Mouse (Mus musculus): ENCODE measurements around the gene Chmp1a. TPM values are rescaled to one million over a fixed set of nuclear protein-coding genes. Genes with fewer than 3 reads are reported as not detected.
"Not testable (repeated sequence)": the region's sequence is repeated elsewhere in the genome, so short reads cannot be mapped to it uniquely, and the experiment has no call there.

Chmp1a gene
- polyA plus RNA-seq, 1 experiment from 2014 or later: 35.0 TPM

GRCm38 (mm10) chr8:123242107-123242923 is 29.8 kb upstream of the Chmp1a start:
- H3K27ac ChIP-seq: no peak overlapping the region
- WGBS (ENCODE audit: missing documents): 98% methylated on average over 7 of the region's 7 CpGs
- H3K36me3 ChIP-seq (ENCODE audit: inconsistent target): peaks cover 54% of the 10 kb centered on the region
- no peak overlapping the region for H3K4me3 ChIP-seq (ENCODE audit: inconsistent target)
- no peaks in the 10 kb centered on the region for H3K79me2 ChIP-seq (ENCODE audit: inconsistent target)

GRCm38 (mm10) chr8:123239398-123239797 is 26.8 kb upstream of the Chmp1a start:
- no peak overlapping the region for H3K4me3 ChIP-seq (ENCODE audit: inconsistent target)
- 94% methylated on average over 10 of the region's 10 CpGs for WGBS (ENCODE audit: missing documents)
- peaks cover 26% of the 10 kb centered on the region; the same call in 1 of the 2 replicates for H3K36me3 ChIP-seq (ENCODE audit: inconsistent target)
- H3K79me2 ChIP-seq (ENCODE audit: inconsistent target): no peaks in the 10 kb centered on the region
- no peak overlapping the region for H3K27ac ChIP-seq

- Histone ChIP-seq H3K27ac (no peak within 1 kb of the TSS; the same call in 1 of the 2 replicates), H3K4me3 (ENCODE audit: inconsistent target) (peak within 1 kb of the TSS; percentile 88), H3K79me2 (ENCODE audit: inconsistent target) (no peaks in the 10 kb centered on the region), H3K36me3 (ENCODE audit: inconsistent target) (no peaks in the 10 kb centered on the region)
- 4% methylated on average over 56 of the region's 57 CpGs for WGBS (ENCODE audit: missing documents)
Observed at GRCm38 (mm10) chr8:123235520-123236497, 23.2 kb upstream of the Chmp1a start, which contains the start of gene Spata2l. Gene Spata2l, minus strand, starts transcription at chr8:123236233.

GRCm38 (mm10) chr8:123234918-123235519 is 22.5 kb upstream of the Chmp1a start:
- 46% methylated on average over 11 of the region's 13 CpGs for WGBS (ENCODE audit: missing documents)
- Histone ChIP-seq H3K4me3 (ENCODE audit: inconsistent target) (no peak overlapping the region), H3K79me2 (ENCODE audit: inconsistent target) (no peaks in the 10 kb centered on the region), H3K27ac (no peak overlapping the region), H3K36me3 (ENCODE audit: inconsistent target) (no peaks in the 10 kb centered on the region)

- Histone ChIP-seq H3K79me2 (ENCODE audit: inconsistent target) (no peaks in the 10 kb centered on the region), H3K27ac (no peak overlapping the region), H3K4me3 (ENCODE audit: inconsistent target) (no peak overlapping the region), H3K36me3 (ENCODE audit: inconsistent target) (no peaks in the 10 kb centered on the region)
- WGBS (ENCODE audit: missing documents): 95% methylated on average over 10 of the region's 11 CpGs
Observed at GRCm38 (mm10) chr8:123233760-123234159, 21.2 kb upstream of the Chmp1a start.

GRCm38 (mm10) chr8:123233300-123233699 is 20.7 kb upstream of the Chmp1a start:
- H3K36me3 ChIP-seq (ENCODE audit: inconsistent target): no peaks in the 10 kb centered on the region
- WGBS (ENCODE audit: missing documents): 91% methylated on average over 11 of the region's 13 CpGs
- no peak overlapping the region for H3K4me3 ChIP-seq (ENCODE audit: inconsistent target)
- no peak overlapping the region for H3K27ac ChIP-seq
- H3K79me2 ChIP-seq (ENCODE audit: inconsistent target): no peaks in the 10 kb centered on the region

GRCm38 (mm10) chr8:123232553-123232952 is 20.0 kb upstream of the Chmp1a start:
- 78% methylated on average over 7 of the region's 7 CpGs for WGBS (ENCODE audit: missing documents)
- Histone ChIP-seq H3K79me2 (ENCODE audit: inconsistent target) (no peaks in the 10 kb centered on the region), H3K4me3 (ENCODE audit: inconsistent target) (no peak overlapping the region), H3K27ac (no peak overlapping the region), H3K36me3 (ENCODE audit: inconsistent target) (no peaks in the 10 kb centered on the region)

GRCm38 (mm10) chr8:123231742-123232141 is 19.2 kb upstream of the Chmp1a start:
- Histone ChIP-seq H3K27ac (no peak overlapping the region), H3K79me2 (ENCODE audit: inconsistent target) (no peaks in the 10 kb centered on the region), H3K4me3 (ENCODE audit: inconsistent target) (no peak overlapping the region), H3K36me3 (ENCODE audit: inconsistent target) (no peaks in the 10 kb centered on the region)
- WGBS (ENCODE audit: missing documents): 95% methylated on average over 5 of the region's 5 CpGs

GRCm38 (mm10) chr8:123230326-123230725 is 17.8 kb upstream of the Chmp1a start:
- H3K36me3 ChIP-seq (ENCODE audit: inconsistent target); H3K27ac ChIP-seq; H3K4me3 ChIP-seq (ENCODE audit: inconsistent target); H3K79me2 ChIP-seq (ENCODE audit: inconsistent target): not testable (repeated sequence)
- WGBS (ENCODE audit: missing documents): 92% methylated on average over 7 of the region's 11 CpGs

- no peaks in the 10 kb centered on the region for H3K79me2 ChIP-seq (ENCODE audit: inconsistent target)
- WGBS (ENCODE audit: missing documents): 83% methylated on average over 1 of the region's 1 CpGs
- no peak overlapping the region for H3K27ac ChIP-seq
- H3K36me3 ChIP-seq (ENCODE audit: inconsistent target): no peaks in the 10 kb centered on the region
- no peak overlapping the region for H3K4me3 ChIP-seq (ENCODE audit: inconsistent target)
Observed at GRCm38 (mm10) chr8:123228416-123228815, 15.9 kb upstream of the Chmp1a start.

GRCm38 (mm10) chr8:123224278-123225266 is 12.0 kb upstream of the Chmp1a start, which contains the start of gene Cdk10:
Gene Cdk10, plus strand, starts transcription at chr8:123224842.
- peak within 1 kb of the TSS; percentile 62 for H3K27ac ChIP-seq
- 4% methylated on average over 59 of the region's 59 CpGs for WGBS (ENCODE audit: missing documents)
- peak within 1 kb of the TSS; percentile 64 for H3K4me3 ChIP-seq (ENCODE audit: inconsistent target)
- no peaks in the 10 kb centered on the region for H3K79me2 ChIP-seq (ENCODE audit: inconsistent target)
- H3K36me3 ChIP-seq (ENCODE audit: inconsistent target): no peaks in the 10 kb centered on the region

GRCm38 (mm10) chr8:123220917-123221316 is 8.4 kb upstream of the Chmp1a start:
- Histone ChIP-seq H3K79me2 (ENCODE audit: inconsistent target) (no peaks in the 10 kb centered on the region), H3K36me3 (ENCODE audit: inconsistent target) (no peaks in the 10 kb centered on the region), H3K27ac (no peak overlapping the region), H3K4me3 (ENCODE audit: inconsistent target) (no peak overlapping the region)
- WGBS (ENCODE audit: missing documents): 20% methylated on average over 1 of the region's 1 CpGs

- Histone ChIP-seq H3K4me3 (ENCODE audit: inconsistent target) (no peak overlapping the region), H3K36me3 (ENCODE audit: inconsistent target) (0 out of 2 replicates have a peak, but pooled peaks cover 4% of the 10 kb centered on the region), H3K79me2 (ENCODE audit: inconsistent target) (peaks cover 21% of the 10 kb centered on the region), H3K27ac (no peak overlapping the region)
- WGBS (ENCODE audit: missing documents): 86% methylated on average over 3 of the region's 3 CpGs
Observed at GRCm38 (mm10) chr8:123215430-123215829, 2.9 kb upstream of the Chmp1a start.

Measured in macrophage (primary cell).